Mouse (Mus musculus): ENCODE measurements around the gene Eqtn. TPM values are rescaled to one million over a fixed set of nuclear protein-coding genes. Genes with fewer than 3 reads are reported as not detected.

The Eqtn gene
- not detected in 2 replicates for polyA plus RNA-seq (2014; fragmentation: Nextera tagmentation; extraction: Ambion mirVana)

- no peaks in the 10 kb centered on the region for H3K27me3 ChIP-seq (ENCODE audit: control insufficient read depth, insufficient read depth, low read length)
- H3K4me2 ChIP-seq (ENCODE audit: low read depth), result no peak within 1 kb of the TSS
- no peak within 1 kb of the TSS for H3K4me3 ChIP-seq (ENCODE audit: low read depth, low read length)
- H3K27ac ChIP-seq (ENCODE audit: low read depth, low read length), result no peak within 1 kb of the TSS
- ATAC-seq (ENCODE audit: insufficient read depth, low FRiP score, low TSS enrichment) (no peak), DNase-seq (ENCODE audit: low spot score) (no peak)
- no peak within 1 kb of the TSS for H3K9ac ChIP-seq (ENCODE audit: low read length)
- no peaks in the 10 kb centered on the region for H3K4me1 ChIP-seq (ENCODE audit: control insufficient read depth, insufficient read depth, low read length)
- no peaks in the 10 kb centered on the region for H3K9me3 ChIP-seq (ENCODE audit: control insufficient read depth, low read length)
- no peaks in the 10 kb centered on the region for H3K36me3 ChIP-seq (ENCODE audit: control insufficient read depth, insufficient read depth, low read length)
These were observed at the start of gene Eqtn for GRCm38 (mm10) chr4:94928743-94929142. Gene Eqtn, minus strand, starts transcription at chr4:94928843.

DNA sequence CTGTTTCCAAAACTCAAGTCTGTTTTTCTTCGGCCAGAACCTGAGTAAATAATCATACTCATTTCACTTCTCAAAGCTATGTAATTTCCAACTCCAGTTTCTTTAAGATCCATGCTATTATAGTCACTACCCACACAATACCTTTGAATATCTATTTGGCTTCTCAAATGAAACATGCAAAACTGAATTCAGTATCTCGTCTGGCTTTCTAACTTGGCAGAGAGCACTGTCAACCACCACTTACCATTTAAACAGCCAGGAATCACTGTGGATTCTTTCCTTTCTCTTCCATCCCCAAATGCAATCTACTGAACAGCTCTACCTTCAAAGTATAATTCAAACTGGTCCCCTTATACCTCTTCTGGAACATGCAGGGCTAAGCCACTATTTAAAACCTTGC, 44.7 kb upstream of the Eqtn start:
- Histone ChIP-seq H3K27ac (ENCODE audit: low read depth, low read length) (no peak overlapping the region), H3K27me3 (ENCODE audit: control insufficient read depth, insufficient read depth, low read length) (no peaks in the 10 kb centered on the region), H3K9me3 (ENCODE audit: control insufficient read depth, low read length) (no peaks in the 10 kb centered on the region), H3K4me1 (ENCODE audit: control insufficient read depth, insufficient read depth, low read length) (no peaks in the 10 kb centered on the region), H3K36me3 (ENCODE audit: control insufficient read depth, insufficient read depth, low read length) (peaks cover 2% of the 10 kb centered on the region; the same call in 1 of the 2 replicates), H3K4me2 (ENCODE audit: low read depth) (no peak overlapping the region), H3K4me3 (ENCODE audit: low read depth, low read length) (no peak overlapping the region), H3K9ac (ENCODE audit: low read length) (no peak overlapping the region)
- no peak for DNase-seq (ENCODE audit: low spot score)
- 93% methylated on average over 2 of the region's 2 CpGs for WGBS
- ATAC-seq (ENCODE audit: insufficient read depth, low FRiP score, low TSS enrichment), result no peak

GRCm38 (mm10) chr4:94952773-94953172, 24.1 kb upstream of the Eqtn start:
- ATAC-seq (ENCODE audit: insufficient read depth, low FRiP score, low TSS enrichment) (no peak), DNase-seq (ENCODE audit: low spot score) (no peak)
- Histone ChIP-seq H3K27me3 (ENCODE audit: control insufficient read depth, insufficient read depth, low read length) (no peaks in the 10 kb centered on the region), H3K27ac (ENCODE audit: low read depth, low read length) (no peak overlapping the region), H3K9ac (ENCODE audit: low read length) (no peak overlapping the region), H3K4me3 (ENCODE audit: low read depth, low read length) (no peak overlapping the region), H3K36me3 (ENCODE audit: control insufficient read depth, insufficient read depth, low read length) (0 out of 2 replicates have a peak, but pooled peaks cover 2% of the 10 kb centered on the region), H3K9me3 (ENCODE audit: control insufficient read depth, low read length) (no peaks in the 10 kb centered on the region), H3K4me2 (ENCODE audit: low read depth) (no peak overlapping the region), H3K4me1 (ENCODE audit: control insufficient read depth, insufficient read depth, low read length) (no peaks in the 10 kb centered on the region)
- 87% methylated on average over 3 of the region's 3 CpGs for WGBS

GRCm38 (mm10) chr4:94941221-94941855, 12.7 kb upstream of the Eqtn start:
- 77% methylated on average over 11 of the region's 11 CpGs for WGBS
- Histone ChIP-seq H3K27ac (ENCODE audit: low read depth, low read length) (no peak overlapping the region), H3K4me2 (ENCODE audit: low read depth) (no peak overlapping the region), H3K4me1 (ENCODE audit: control insufficient read depth, insufficient read depth, low read length) (no peaks in the 10 kb centered on the region), H3K9me3 (ENCODE audit: control insufficient read depth, low read length) (no peaks in the 10 kb centered on the region), H3K9ac (ENCODE audit: low read length) (no peak overlapping the region), H3K27me3 (ENCODE audit: control insufficient read depth, insufficient read depth, low read length) (no peaks in the 10 kb centered on the region), H3K36me3 (ENCODE audit: control insufficient read depth, insufficient read depth, low read length) (no peaks in the 10 kb centered on the region), H3K4me3 (ENCODE audit: low read depth, low read length) (no peak overlapping the region)
- DNase-seq (ENCODE audit: low spot score) (no peak), ATAC-seq (ENCODE audit: insufficient read depth, low FRiP score, low TSS enrichment) (no peak)

DNA sequence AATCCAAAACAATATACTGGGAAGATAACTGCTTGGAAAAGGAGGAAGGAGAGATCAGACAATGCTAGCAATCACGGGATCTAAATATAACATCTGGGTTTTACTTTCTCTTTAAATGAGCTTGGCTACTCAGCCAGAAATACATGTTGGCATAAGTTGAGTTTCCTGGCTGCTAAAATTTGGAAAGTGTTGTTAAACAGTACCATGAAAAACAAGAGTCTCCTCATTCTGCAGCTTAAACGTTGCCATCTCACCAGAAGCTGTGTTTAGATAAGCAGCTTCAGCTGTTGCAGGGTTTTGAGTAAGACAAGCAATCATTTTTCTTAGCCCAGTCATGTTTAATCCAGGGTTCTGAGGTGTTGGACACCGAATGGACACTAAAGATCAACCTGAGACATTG, 26.9 kb downstream of the Eqtn start:
- ATAC-seq (ENCODE audit: insufficient read depth, low FRiP score, low TSS enrichment) (no peak), DNase-seq (ENCODE audit: low spot score) (no peak)
- Histone ChIP-seq H3K36me3 (ENCODE audit: control insufficient read depth, insufficient read depth, low read length) (no peaks in the 10 kb centered on the region), H3K4me1 (ENCODE audit: control insufficient read depth, insufficient read depth, low read length) (no peaks in the 10 kb centered on the region), H3K27ac (ENCODE audit: low read depth, low read length) (no peak overlapping the region), H3K4me2 (ENCODE audit: low read depth) (no peak overlapping the region), H3K9ac (ENCODE audit: low read length) (no peak overlapping the region), H3K4me3 (ENCODE audit: low read depth, low read length) (no peak overlapping the region), H3K27me3 (ENCODE audit: control insufficient read depth, insufficient read depth, low read length) (no peaks in the 10 kb centered on the region), H3K9me3 (ENCODE audit: control insufficient read depth, low read length) (no peaks in the 10 kb centered on the region)
- 80% methylated on average over 3 of the region's 3 CpGs for WGBS

DNA sequence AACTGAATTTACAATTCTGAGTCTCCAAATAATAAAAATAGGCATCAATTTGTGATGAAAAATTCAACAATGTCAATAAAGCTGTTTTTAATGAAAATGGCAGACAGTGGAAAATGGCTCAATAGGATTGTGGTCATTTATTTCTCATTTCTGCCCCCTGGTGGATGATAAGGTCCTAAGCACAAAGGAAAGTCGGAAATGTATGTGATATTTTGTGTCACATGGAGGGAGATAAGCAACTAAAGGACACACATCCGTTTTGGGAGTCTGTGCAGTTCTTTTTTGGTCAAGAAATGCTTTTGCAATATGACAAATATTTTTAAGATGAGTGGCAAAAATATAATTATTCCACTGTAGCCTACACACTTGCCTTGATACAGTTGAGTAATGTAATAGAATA, 27.9 kb downstream of the Eqtn start:
- ATAC-seq (ENCODE audit: insufficient read depth, low FRiP score, low TSS enrichment) (no peak), DNase-seq (ENCODE audit: low spot score) (no peak)
- H3K9ac ChIP-seq (ENCODE audit: low read length), result no peak overlapping the region
- no peaks in the 10 kb centered on the region for H3K36me3 ChIP-seq (ENCODE audit: control insufficient read depth, insufficient read depth, low read length)
- no peak overlapping the region for H3K4me3 ChIP-seq (ENCODE audit: low read depth, low read length)
- H3K4me1 ChIP-seq (ENCODE audit: control insufficient read depth, insufficient read depth, low read length), result no peaks in the 10 kb centered on the region
- no peaks in the 10 kb centered on the region for H3K27me3 ChIP-seq (ENCODE audit: control insufficient read depth, insufficient read depth, low read length)
- WGBS, result 37% methylated on average over 2 of the region's 2 CpGs
- no peak overlapping the region for H3K27ac ChIP-seq (ENCODE audit: low read depth, low read length)
- H3K9me3 ChIP-seq (ENCODE audit: control insufficient read depth, low read length), result no peaks in the 10 kb centered on the region
- no peak overlapping the region for H3K4me2 ChIP-seq (ENCODE audit: low read depth)

Other genes with a start within 250 kb of the Eqtn start
- gene Tek, start 189.6 kb downstream of the Eqtn start, polyA plus RNA-seq (2014; fragmentation: Nextera tagmentation; extraction: Ambion mirVana), result 8.7 and 10.1 TPM in 2 replicates
- 24.4 and 24.8 TPM in 2 replicates for gene Mysm1, start 50.3 kb upstream of the Eqtn start, polyA plus RNA-seq (2014; fragmentation: Nextera tagmentation; extraction: Ambion mirVana)
- gene Jun, start 123.4 kb upstream of the Eqtn start, polyA plus RNA-seq (2014; fragmentation: Nextera tagmentation; extraction: Ambion mirVana), result 49.6 and 52.9 TPM in 2 replicates

Measured in neural tube, embryonic 11.5 days (tissue).